Mouse (Mus musculus): ENCODE measurements at regions not wholly inside any gene's neighbourhood (a gene's known extent, or its start where the extent isn't known, plus 50 kb on each side); places are given as distances from the start of the nearest gene placed in this dataset.
"Not testable (repeated sequence)": the region's sequence is repeated elsewhere in the genome, so short reads cannot be mapped to it uniquely, and the experiment has no call there.

DNA sequence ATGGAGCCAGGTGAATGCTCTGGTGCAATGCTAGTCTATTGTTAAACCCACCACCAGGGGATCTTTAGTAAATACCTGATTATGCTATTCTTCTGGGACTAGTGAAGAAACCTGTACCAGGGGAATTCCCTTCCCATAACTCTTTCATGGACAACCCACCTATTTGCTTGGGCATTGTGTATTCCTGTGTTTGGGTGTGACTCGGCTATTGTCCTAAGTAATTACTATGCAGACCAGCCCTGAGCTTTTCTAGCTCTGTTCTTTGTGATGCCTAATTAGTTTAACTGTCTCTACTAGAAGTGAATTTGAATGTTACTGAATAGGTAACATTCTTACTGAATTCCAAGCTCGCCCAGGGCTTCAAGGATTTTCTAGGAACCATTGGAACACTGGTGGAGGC is 906.4 kb upstream of the Pcdh9 start:
- DNase-seq (ENCODE audit: low spot score in 2 of 2), result not testable (repeated sequence)

DNA sequence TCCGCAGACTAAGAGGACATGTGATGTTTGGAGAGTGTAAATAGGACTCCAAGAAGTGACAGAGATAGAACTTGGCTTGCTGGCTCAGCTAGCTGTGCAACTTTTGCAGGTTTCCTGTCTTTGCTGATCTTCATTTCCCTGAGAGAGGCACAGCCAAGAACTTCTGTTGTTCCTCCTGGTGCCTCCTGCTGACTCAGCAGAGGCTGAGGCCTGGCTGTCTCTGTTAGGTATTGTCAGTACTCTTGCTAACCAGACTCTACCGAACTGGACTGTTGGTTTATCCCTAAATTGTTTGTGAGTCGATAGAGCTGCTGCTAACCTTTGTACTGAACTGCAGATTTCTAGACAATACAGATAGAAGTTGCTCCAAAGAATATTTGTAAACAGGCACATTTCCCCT is 885.4 kb upstream of the Pcdh9 start:
- DNase-seq (ENCODE audit: low spot score in 2 of 2), result no peak

DNA sequence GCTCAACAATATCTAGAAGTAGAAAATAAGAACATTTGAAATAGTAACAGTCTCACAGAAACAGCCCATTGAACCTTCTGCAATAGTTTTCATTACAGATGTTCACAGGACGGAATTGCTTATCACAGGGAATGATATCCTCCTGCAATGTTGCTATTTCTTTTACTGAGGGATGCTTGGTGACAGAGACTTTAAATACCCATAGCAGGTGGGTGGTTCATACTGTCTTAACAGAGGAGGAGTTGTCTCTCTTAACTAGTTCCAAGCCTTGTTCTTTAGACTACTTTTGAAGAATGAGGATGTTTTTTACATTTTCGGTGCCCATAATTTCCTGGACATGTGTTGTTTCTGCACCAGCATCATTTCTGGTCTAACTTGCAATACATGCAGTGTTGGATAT is 852.2 kb upstream of the Pcdh9 start:
- peak in 1 of 2 experiments; percentile 3 for DNase-seq (ENCODE audit: low spot score in 2 of 2)

All from right cerebral cortex, adult 2 months (tissue).